Mouse (Mus musculus): ENCODE results near the gene Xpo5.

Gene Xpo5

GRCm38 (mm10) chr17:46201151-46201550, 1.4 kb upstream of the Xpo5 start:
- no peak for DNase-seq (ENCODE audit: low spot score in 2 of 2)

GRCm38 (mm10) chr17:46203078-46203477, 496 bp downstream of the Xpo5 start:
- DNase-seq (ENCODE audit: low spot score in 2 of 2), result peak; percentile 48 to 52

- no peak for DNase-seq (ENCODE audit: low spot score in 2 of 2)
Observed at GRCm38 (mm10) chr17:46206676-46207075, 4.1 kb downstream of the Xpo5 start.

- no peak for DNase-seq (ENCODE audit: low spot score in 2 of 2)
Observed at GRCm38 (mm10) chr17:46210550-46210949, 8.0 kb downstream of the Xpo5 start.

- DNase-seq (ENCODE audit: low spot score in 2 of 2), result no peak
Observed at GRCm38 (mm10) chr17:46221601-46222000, 19.0 kb downstream of the Xpo5 start.

- DNase-seq (ENCODE audit: low spot score in 2 of 2), result no peak
Observed at GRCm38 (mm10) chr17:46227576-46227975, 25.0 kb downstream of the Xpo5 start.

GRCm38 (mm10) chr17:46236067-46236466, 33.5 kb downstream of the Xpo5 start:
- no peak for DNase-seq (ENCODE audit: low spot score in 2 of 2)

GRCm38 (mm10) chr17:46237079-46237478, 34.5 kb downstream of the Xpo5 start:
- DNase-seq (ENCODE audit: low spot score in 2 of 2), result no peak

- DNase-seq (ENCODE audit: low spot score in 2 of 2), result no peak
Observed at GRCm38 (mm10) chr17:46237480-46237879, 34.9 kb downstream of the Xpo5 start.

GRCm38 (mm10) chr17:46239516-46240114, 37.0 kb downstream of the Xpo5 start:
- no peak for DNase-seq (ENCODE audit: low spot score in 2 of 2)

- DNase-seq (ENCODE audit: low spot score in 2 of 2), result no peak
Observed at GRCm38 (mm10) chr17:46241471-46241870, 38.9 kb downstream of the Xpo5 start.

- peak in 1 of 2 experiments; percentile 23 for DNase-seq (ENCODE audit: low spot score in 2 of 2)
Observed at GRCm38 (mm10) chr17:46242274-46242673, 39.7 kb downstream of the Xpo5 start.

GRCm38 (mm10) chr17:46242993-46243392, 40.4 kb downstream of the Xpo5 start:
- peak in 1 of 2 experiments; percentile 26 for DNase-seq (ENCODE audit: low spot score in 2 of 2)

- DNase-seq (ENCODE audit: low spot score in 2 of 2), result no peak
Observed at GRCm38 (mm10) chr17:46243624-46244023, 41.0 kb downstream of the Xpo5 start.

- peak in 1 of 2 experiments; percentile 48 for DNase-seq (ENCODE audit: low spot score in 2 of 2)
Observed at GRCm38 (mm10) chr17:46244579-46244978, 42.0 kb downstream of the Xpo5 start.

GRCm38 (mm10) chr17:46247512-46248188, 45.1 kb downstream of the Xpo5 start, which contains the start of the genes Polr1c and Yipf3:
Gene Polr1c (minus strand): TSS chr17:46248054.
Gene Yipf3 (plus strand): TSS chr17:46248080.
- peak; percentile 97 for DNase-seq (ENCODE audit: low spot score in 2 of 2)

GRCm38 (mm10) chr17:46248189-46248522, 45.6 kb downstream of the Xpo5 start:
- no peak for DNase-seq (ENCODE audit: low spot score in 2 of 2)

- DNase-seq (ENCODE audit: low spot score in 2 of 2), result peak in 1 of 2 experiments; percentile 34
Observed at GRCm38 (mm10) chr17:46251174-46251573, 48.6 kb downstream of the Xpo5 start.

- peak in 1 of 2 experiments; percentile 67 for DNase-seq (ENCODE audit: low spot score in 2 of 2)
Observed at GRCm38 (mm10) chr17:46252571-46253451, 50.2 kb downstream of the Xpo5 start.

GRCm38 (mm10) chr17:46253452-46254084, 51.0 kb downstream of the Xpo5 start, which contains the start of gene Lrrc73:
Gene Lrrc73 (plus strand): TSS chr17:46253531.
- peak; percentile 96 to 97 for DNase-seq (ENCODE audit: low spot score in 2 of 2)

GRCm38 (mm10) chr17:46254106-46254505, 51.5 kb downstream of the Xpo5 start:
- peak; percentile 61 to 66 for DNase-seq (ENCODE audit: low spot score in 2 of 2)

- DNase-seq (ENCODE audit: low spot score in 2 of 2), result peak in 1 of 2 experiments; percentile 39
Observed at GRCm38 (mm10) chr17:46255147-46255546, 52.6 kb downstream of the Xpo5 start.

Data from right cerebral cortex, postnatal 10 days (tissue).